Mouse (Mus musculus) spleen, adult 2 months (tissue): ENCODE measurements around the gene Naa50.

Experiments used
- CTCF ChIP-seq: fragments of 200-500 bp; IDR thresholded peaks from 2 replicates; pipeline ENCODE4 v1.5.1; 2011; ENCODE audit warnings: mild to moderate bottlenecking, inconsistent platforms; ENCODE audit not compliant: insufficient read depth, insufficient read length, insufficient replicate concordance; ENCODE audit errors: extremely low read depth
- POLR2A ChIP-seq: fragments of 200-500 bp; IDR thresholded peaks from 2 replicates; pipeline ENCODE4 v1.6.1; 2011; ENCODE audit warnings: low read depth, low read length, inconsistent platforms

GRCm38 (mm10) chr16:44154497-44155057 is 14.9 kb downstream of the Naa50 start:
- TF ChIP-seq CTCF (no peak), POLR2A (no peak)
